In genomic region chr4:107553774-107554173, GRCm38 (mm10) we compare ENCODE assay signal across 21 mouse cellular contexts.
DNase-seq lines count a peak whose midpoint lies in the region; ATAC-seq lines count a peak whose summit lies in the region.
"Had no signal": no experiment of that assay in that cellular context is flagged by ENCODE, and none has a peak within 500 bp of the region (broad histone marks: within the 10 kb centered on the region; RNA-seq: fewer than 3 reads in every experiment).

No protein-coding gene starts in this region.

- WGBS in liver, embryonic 11.5 days: 69% methylated on average over 5 of the region's 5 CpGs

- ATAC-seq in common myeloid progenitor, adult 5-6 weeks (replicated peaks; ENCODE audit: low read depth, poor library complexity, severe bottlenecking): peak; percentile 47
- ATAC-seq in liver, embryonic 11.5 days (replicated peaks; ENCODE audit: low FRiP score): no peak
- ATAC-seq: intestine, embryonic 16.5 days; liver, postnatal 0 days had no signal

- no peaks in the 10 kb centered on the region for H3K4me1 ChIP-seq in liver, embryonic 11.5 days (replicated peaks; ENCODE audit: control insufficient read depth, insufficient read depth, low read length)
- H3K4me1 ChIP-seq: hindbrain, embryonic 15.5 days; midbrain, embryonic 12.5 days had no signal

- no peaks in the 10 kb centered on the region for H3K27me3 ChIP-seq in liver, embryonic 11.5 days (replicated peaks; ENCODE audit: control insufficient read depth, insufficient read depth, low read length)
- H3K27me3 ChIP-seq: embryonic facial prominence, embryonic 13.5 days; hindbrain, embryonic 15.5 days; kidney, embryonic 15.5 days; limb, embryonic 15.5 days; midbrain, embryonic 12.5 days had no signal

- no peaks in the 10 kb centered on the region for H3K36me3 ChIP-seq in liver, embryonic 11.5 days (ENCODE audit: control insufficient read depth, insufficient read depth, low read length)
- H3K36me3 ChIP-seq: embryonic facial prominence, embryonic 13.5 days; forebrain, embryonic 10.5 days; hindbrain, embryonic 15.5 days; kidney, embryonic 15.5 days; limb, embryonic 15.5 days; midbrain, embryonic 12.5 days had no signal

- H3K4me2 ChIP-seq in liver, embryonic 11.5 days: no peak overlapping the region
- H3K4me2 ChIP-seq: embryonic facial prominence, embryonic 13.5 days; hindbrain, embryonic 15.5 days; kidney, embryonic 15.5 days; limb, embryonic 15.5 days; midbrain, embryonic 12.5 days had no signal

- no peak overlapping the region for H3K9ac ChIP-seq in liver, embryonic 11.5 days (ENCODE audit: low read depth, low read length)
- H3K9ac ChIP-seq: embryonic facial prominence, embryonic 13.5 days; hindbrain, embryonic 15.5 days; kidney, embryonic 15.5 days; limb, embryonic 15.5 days; liver, postnatal 0 days; midbrain, embryonic 12.5 days had no signal

- no peak overlapping the region for H3K4me3 ChIP-seq in liver, embryonic 11.5 days (ENCODE audit: low read depth, low read length)
- H3K4me3 ChIP-seq: embryonic facial prominence, embryonic 13.5 days; forebrain, embryonic 10.5 days; hindbrain, embryonic 15.5 days; kidney, embryonic 15.5 days; limb, embryonic 15.5 days; midbrain, embryonic 12.5 days had no signal

- peak; percentile 1 for DNase-seq in thymus, postnatal 4 days
- DNase-seq in thymus, postnatal 25 days: no peak
- peak; percentile 82 for DNase-seq in Muller cell, postnatal 12 days (ENCODE audit: inconsistent ontology term)
- no peak for DNase-seq in ovary, postnatal 10 days (ENCODE audit: low spot score)
- DNase-seq in lung, postnatal 25 days (ENCODE audit: low spot score): no peak
- no peak for DNase-seq in liver, embryonic 11.5 days (ENCODE audit: low spot score)
- DNase-seq: cerebellum, adult 11-12 months; gastrocnemius, postnatal 14 days; layer of hippocampus, postnatal 36 days; liver, postnatal 0 days; lung, postnatal 36 days; retina, postnatal 1 day; thymus, adult 2 months had no signal

- H3K9me3 ChIP-seq in liver, embryonic 11.5 days (ENCODE audit: control insufficient read depth, low read length): no peaks in the 10 kb centered on the region
- H3K9me3 ChIP-seq: embryonic facial prominence, embryonic 13.5 days; forebrain, embryonic 10.5 days; hindbrain, embryonic 15.5 days; kidney, embryonic 15.5 days; limb, embryonic 15.5 days; midbrain, embryonic 12.5 days had no signal

- no peak overlapping the region for H3K27ac ChIP-seq in liver, embryonic 11.5 days (ENCODE audit: low read depth, low read length)
- H3K27ac ChIP-seq: embryonic facial prominence, embryonic 13.5 days; forebrain, embryonic 10.5 days; hindbrain, embryonic 15.5 days; kidney, embryonic 15.5 days; limb, embryonic 15.5 days; midbrain, embryonic 12.5 days had no signal

Comparison
In these comparisons a context has a peak if more than half of its experiments do, and no peak if none do; other contexts are left out.
1. DNase-seq: peak in thymus, postnatal 4 days (single experiment) and Muller cell, postnatal 12 days (single experiment); none in thymus, postnatal 25 days (single experiment), ovary, postnatal 10 days (single experiment), lung, postnatal 25 days (single experiment) and liver, embryonic 11.5 days (single experiment).